8 mouse cellular contexts compared by ENCODE assay signal in the genomic region with DNA sequence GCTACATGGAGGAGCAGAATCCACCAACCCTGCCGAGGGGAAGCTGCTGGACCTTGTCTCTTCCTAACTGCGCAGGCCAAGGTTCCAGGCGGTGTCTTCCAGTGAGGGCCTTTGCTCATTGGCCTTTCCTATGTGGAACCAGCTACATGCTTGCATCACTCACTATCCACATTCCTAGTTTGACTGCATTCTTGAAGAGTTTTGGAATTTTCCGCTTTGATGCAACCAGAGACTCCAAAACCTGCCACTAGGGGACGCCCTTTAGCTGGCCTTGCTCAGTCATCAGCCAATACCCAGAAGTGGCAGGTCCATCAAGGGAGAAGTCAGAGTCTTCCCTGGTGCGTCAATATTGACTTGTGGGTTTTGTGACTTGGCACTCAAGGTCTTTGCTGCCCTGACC.
DNase-seq lines count a peak whose midpoint lies in the region; ATAC-seq lines count a peak whose summit lies in the region.

No protein-coding gene starts in this region.

- no peak for ATAC-seq in neural tube, embryonic 15.5 days (ENCODE audit: low FRiP score)
- peak; percentile 63; the same call in 1 of the 2 replicates for ATAC-seq in kidney, embryonic 16.5 days (ENCODE audit: low FRiP score, low TSS enrichment)
- ATAC-seq in liver, embryonic 11.5 days (replicated peaks; ENCODE audit: low FRiP score), result no peak

- no peak overlapping the region for H3K9ac ChIP-seq in neural tube, embryonic 15.5 days (replicated peaks)
- H3K9ac ChIP-seq in kidney, embryonic 16.5 days (replicated peaks; ENCODE audit: low read length), result no peak overlapping the region
- no peak overlapping the region for H3K9ac ChIP-seq in liver, embryonic 11.5 days (ENCODE audit: low read depth, low read length)

- intact Hi-C loops in gastrocnemius, postnatal 14 days (cut with DNase I; ENCODE audit: low total_unique reads), result loop anchor here (10.0 kb wide), 1 partner anchor 784 kb away; no protein-coding TSS in a partner anchor

- no peaks in the 10 kb centered on the region for H3K4me1 ChIP-seq in neural tube, embryonic 15.5 days
- no peaks in the 10 kb centered on the region for H3K4me1 ChIP-seq in kidney, embryonic 16.5 days (ENCODE audit: insufficient read depth, low read length)
- H3K4me1 ChIP-seq in liver, embryonic 11.5 days (replicated peaks; ENCODE audit: control insufficient read depth, insufficient read depth, low read length), result no peaks in the 10 kb centered on the region

- no peaks in the 10 kb centered on the region for H3K27me3 ChIP-seq in neural tube, embryonic 15.5 days (replicated peaks)
- H3K27me3 ChIP-seq in kidney, embryonic 16.5 days (ENCODE audit: insufficient read depth, low read length), result no peaks in the 10 kb centered on the region
- no peaks in the 10 kb centered on the region for H3K27me3 ChIP-seq in liver, embryonic 11.5 days (replicated peaks; ENCODE audit: control insufficient read depth, insufficient read depth, low read length)

- WGBS in neural tube, embryonic 15.5 days, result 22% methylated on average over 6 of the region's 6 CpGs
- WGBS in kidney, embryonic 16.5 days, result 20% methylated on average over 6 of the region's 6 CpGs
- WGBS in liver, embryonic 11.5 days, result 21% methylated on average over 6 of the region's 6 CpGs

- no peaks in the 10 kb centered on the region for H3K9me3 ChIP-seq in neural tube, embryonic 15.5 days (replicated peaks)
- H3K9me3 ChIP-seq in kidney, embryonic 16.5 days (ENCODE audit: low read length), result no peaks in the 10 kb centered on the region
- H3K9me3 ChIP-seq in liver, embryonic 11.5 days (ENCODE audit: control insufficient read depth, low read length), result no peaks in the 10 kb centered on the region

- H3K4me2 ChIP-seq in neural tube, embryonic 15.5 days, result no peak overlapping the region
- H3K4me2 ChIP-seq in kidney, embryonic 16.5 days (replicated peaks; ENCODE audit: low read depth, low read length), result no peak overlapping the region
- H3K4me2 ChIP-seq in liver, embryonic 11.5 days, result no peak overlapping the region

- H3K27ac ChIP-seq in neural tube, embryonic 15.5 days (replicated peaks), result no peak overlapping the region
- no peak overlapping the region for H3K27ac ChIP-seq in kidney, embryonic 16.5 days (ENCODE audit: low read length)
- no peak overlapping the region for H3K27ac ChIP-seq in liver, embryonic 11.5 days (ENCODE audit: low read depth, low read length)

- peak; percentile 82 for DNase-seq in neural tube, embryonic 10.5 days (ENCODE audit: extremely low spot score, low spot score)
- peak; percentile 87 to 91 for DNase-seq in cerebellum, postnatal 36 days
- peak; percentile 71 for DNase-seq in gastrocnemius, postnatal 14 days
- peak; percentile 62 for DNase-seq in liver, embryonic 11.5 days (ENCODE audit: low spot score)
- peak; percentile 61 for DNase-seq in ovary, postnatal 10 days (ENCODE audit: low spot score)
- peak; percentile 66 for DNase-seq in thymus, postnatal 0 days (ENCODE audit: low spot score)

- H3K4me3 ChIP-seq in neural tube, embryonic 15.5 days (replicated peaks), result no peak overlapping the region
- no peak overlapping the region for H3K4me3 ChIP-seq in kidney, embryonic 16.5 days (ENCODE audit: low read length)
- H3K4me3 ChIP-seq in liver, embryonic 11.5 days (ENCODE audit: low read depth, low read length), result no peak overlapping the region

- H3K36me3 ChIP-seq in neural tube, embryonic 15.5 days, result no peaks in the 10 kb centered on the region
- no peaks in the 10 kb centered on the region for H3K36me3 ChIP-seq in kidney, embryonic 16.5 days (ENCODE audit: insufficient read depth, low read length)
- no peaks in the 10 kb centered on the region for H3K36me3 ChIP-seq in liver, embryonic 11.5 days (ENCODE audit: control insufficient read depth, insufficient read depth, low read length)
